Mouse (Mus musculus) heart, embryonic 11.5 days (tissue): ENCODE results near the gene Cryz. TPM values are rescaled to one million over a fixed set of nuclear protein-coding genes. Genes with fewer than 3 reads are reported as not detected.

Experiments
- ATAC-seq: fragments of 200-750 bp; cut with Nextera tagmentation; replicated peaks from 2 replicates; pipeline ENCODE4 v1.8.0; 2017; ENCODE audit warnings: moderate library complexity; ENCODE audit not compliant: insufficient number of reproducible peaks, low FRiP score, low TSS enrichment
- H3K27ac ChIP-seq: fragments of 300-500 bp; sonication (generic); 2 replicates; pipeline ENCODE4 v1.5.1; 2014; ENCODE audit warnings: mild to moderate bottlenecking, low read depth, low read length
- H3K27me3 ChIP-seq: fragments of 300-500 bp; sonication (generic); 2 replicates; pipeline ENCODE4 v1.6.1; 2014; ENCODE audit warnings: mild to moderate bottlenecking, low read length, mixed read lengths; ENCODE audit not compliant: control insufficient read depth, insufficient read depth
- H3K36me3 ChIP-seq: fragments of 300-500 bp; sonication (generic); 2 replicates; pipeline ENCODE4 v1.6.1; 2014; ENCODE audit warnings: mild to moderate bottlenecking, low read length, moderate library complexity, mixed read lengths; ENCODE audit not compliant: control insufficient read depth, insufficient read depth
- H3K4me1 ChIP-seq: fragments of 300-500 bp; sonication (generic); 2 replicates; pipeline ENCODE4 v1.6.1; 2014; ENCODE audit warnings: low read length; ENCODE audit not compliant: control insufficient read depth, insufficient read depth
- H3K4me2 ChIP-seq: fragments of 300-500 bp; sonication (generic); 2 replicates; pipeline ENCODE4 v1.6.1; 2014; ENCODE audit warnings: mild to moderate bottlenecking, moderate library complexity
- H3K4me3 ChIP-seq: fragments of 300-500 bp; sonication (generic); 2 replicates; pipeline ENCODE4 v1.5.1; 2014; ENCODE audit warnings: low read depth, low read length
- H3K9ac ChIP-seq: fragments of 300-500 bp; sonication (generic); 2 replicates; pipeline ENCODE4 v1.6.1; 2014; ENCODE audit warnings: mild to moderate bottlenecking, low read depth, low read length, moderate library complexity
- H3K9me3 ChIP-seq: fragments of 300-500 bp; sonication (generic); replicated peaks from 2 replicates; pipeline ENCODE4 v1.6.1; 2016; ENCODE audit warnings: low read length; ENCODE audit not compliant: control insufficient read depth
- WGBS: fragments of 180-500 bp; shearing (Covaris S2); extraction: QIAGEN DNeasy Blood & Tissue Kit; methylation state at CpG from one replicate; pipeline ENCODE4 v1.1.7; 2014; ENCODE audit not compliant: insufficient replicate concordance; 5-methylcytosine and 5-hydroxymethylcytosine counted together
- polyA plus RNA-seq: library from polyadenylated mRNA; unstranded; fragments of >200 nt; fragmentation: Nextera tagmentation; extraction: Ambion mirVana; gene quantifications from 2 replicates; pipeline ENCODE4 v1.2.1, GENCODE M21; 2014

The Cryz gene
- polyA plus RNA-seq, 1 experiment from 2014 or later, result 12.2 TPM

- Histone ChIP-seq H3K4me2 (no peak overlapping the region), H3K27ac (no peak overlapping the region), H3K9me3 (no peaks in the 10 kb centered on the region), H3K4me1 (no peaks in the 10 kb centered on the region), H3K9ac (no peak overlapping the region), H3K27me3 (peaks cover 4% of the 10 kb centered on the region), H3K4me3 (no peak overlapping the region), H3K36me3 (no peaks in the 10 kb centered on the region)
- WGBS, result 66% methylated on average over 5 of the region's 5 CpGs
- ATAC-seq, result no peak
Observed at GRCm38 (mm10) chr3:154671013-154671412, 74.5 kb downstream of the Cryz start.

Other genes with a start within 250 kb of the Cryz start
- gene Tyw3, start 393 bp downstream of the Cryz start, polyA plus RNA-seq, result 14.0 and 17.9 TPM in 2 replicates
- 0.10 and 0.21 TPM in 2 replicates for gene Erich3, start 67.1 kb downstream of the Cryz start, polyA plus RNA-seq